Mouse (Mus musculus) right cerebral cortex, adult 18-20 months (tissue): ENCODE measurements around the gene Hivep3.

ENCODE experiments used
- DNase-seq: peaks from one replicate; pipeline ENCODE4 v3.0.0; 2022; ENCODE audit warnings: mixed read lengths

Gene Hivep3

DNA sequence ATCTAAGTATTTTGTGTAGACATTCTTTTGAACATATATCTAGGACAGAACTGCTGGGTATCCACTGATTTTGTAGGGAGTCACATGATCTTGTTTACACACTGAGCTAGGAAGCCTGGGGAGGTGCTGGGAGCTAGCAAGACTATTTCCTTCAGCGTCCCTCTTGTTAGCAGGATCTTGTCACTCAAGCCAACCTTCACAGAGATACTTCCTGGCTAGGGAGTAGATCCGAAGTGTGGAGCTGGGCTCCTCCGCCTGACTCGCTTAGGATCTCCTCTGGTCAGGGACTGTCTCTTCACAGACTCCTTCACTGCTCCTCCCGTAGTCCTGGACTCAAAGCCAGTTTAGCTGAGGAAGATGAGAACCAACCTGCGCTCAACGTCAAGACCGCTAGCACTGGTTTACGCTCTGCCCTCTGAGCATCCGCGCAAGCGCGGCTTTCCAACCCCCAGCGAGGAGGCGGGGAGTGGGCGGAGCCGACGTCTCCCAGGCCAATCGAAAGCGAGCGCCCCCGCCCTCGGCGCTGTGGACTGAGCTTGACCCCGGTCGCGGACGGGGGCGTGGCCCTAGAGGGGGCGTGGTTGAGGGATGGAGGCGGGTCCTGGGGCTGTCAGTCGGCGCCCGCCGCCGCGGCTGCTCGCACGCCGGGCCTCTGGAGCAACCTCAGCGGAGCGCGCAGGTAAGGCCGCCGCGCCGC, at the start of gene Hivep3:
Gene Hivep3, plus strand, starts transcription at position 601 of the 697 bp plus-strand sequence.
- DNase-seq: peak; percentile 100

GRCm38 (mm10) chr4:119685746-119686145, 47.8 kb upstream of the Hivep3 start:
- DNase-seq: no peak

DNA sequence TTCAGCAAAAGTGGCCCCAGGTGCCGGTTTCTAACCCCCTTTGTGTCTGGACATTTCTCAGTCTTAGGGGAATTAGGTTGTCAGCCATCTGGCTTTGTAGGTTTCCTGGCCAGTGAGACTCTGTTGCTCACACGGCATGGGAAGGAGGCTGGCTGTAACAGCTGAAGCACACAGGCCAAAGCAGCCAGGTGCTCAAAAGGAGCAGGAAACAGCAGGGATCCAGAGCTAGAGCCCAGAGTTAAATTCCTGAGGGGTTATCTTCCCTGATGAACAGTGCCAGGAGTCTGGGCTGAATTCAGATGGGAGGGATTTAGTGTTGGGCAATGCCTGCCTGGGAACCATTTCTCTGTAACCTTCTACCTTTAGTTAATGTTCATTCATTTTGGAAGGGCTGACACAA, 35.2 kb upstream of the Hivep3 start:
- DNase-seq: no peak

DNA sequence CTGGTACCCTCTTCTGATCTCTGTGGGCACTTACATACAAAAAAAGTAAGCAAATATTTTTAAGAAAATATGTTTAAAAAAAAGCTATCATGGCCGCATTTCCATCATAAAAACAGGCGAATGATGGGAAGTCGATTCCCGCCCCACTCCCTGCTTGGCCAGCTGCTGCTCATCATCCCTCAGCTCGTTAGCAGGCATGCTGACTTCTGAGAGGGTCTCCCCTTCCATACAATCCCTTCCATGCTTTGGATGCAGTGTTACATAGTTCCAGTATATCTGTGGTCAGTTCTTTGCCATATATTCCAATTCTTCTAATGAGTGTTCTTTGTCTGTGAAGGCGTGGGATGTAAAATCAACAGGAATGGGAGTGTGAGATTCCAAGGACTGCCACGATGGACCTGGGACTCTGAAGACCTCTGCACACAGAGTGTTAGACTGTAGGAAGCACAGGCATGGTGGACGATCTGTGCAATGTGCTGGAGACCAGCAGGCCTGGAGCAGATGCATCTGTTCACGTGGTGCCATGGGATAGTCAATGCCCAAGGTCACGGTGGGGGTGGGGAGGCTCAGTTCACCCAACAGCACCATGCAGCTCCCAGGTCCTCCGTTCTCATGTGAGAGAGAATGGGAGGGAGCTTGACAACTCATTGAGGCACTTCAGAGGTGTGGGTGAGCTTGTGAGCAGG, 32.2 kb upstream of the Hivep3 start:
- DNase-seq: no peak

GRCm38 (mm10) chr4:119703965-119704364, 29.6 kb upstream of the Hivep3 start:
- no peak for DNase-seq

DNA sequence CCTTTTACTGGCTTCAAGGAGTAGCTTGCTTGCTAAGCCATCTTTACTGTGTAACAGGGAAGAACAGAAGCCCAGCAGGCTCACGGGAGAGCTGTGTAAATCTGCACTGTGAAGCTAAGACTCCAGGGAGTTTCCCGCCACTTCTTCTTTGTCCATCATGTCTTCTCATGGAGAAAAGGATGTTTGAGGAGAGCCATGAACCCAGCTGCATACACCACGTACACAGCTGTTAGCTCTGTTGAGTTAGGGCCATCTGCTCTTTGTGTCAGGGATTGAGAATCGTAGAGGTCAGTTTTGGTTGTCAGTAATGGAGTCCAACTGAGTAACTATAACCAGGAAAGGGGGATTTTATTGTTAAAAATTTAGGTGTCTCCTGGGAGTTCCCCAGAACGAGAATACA, 26.3 kb upstream of the Hivep3 start:
- DNase-seq: no peak

DNA sequence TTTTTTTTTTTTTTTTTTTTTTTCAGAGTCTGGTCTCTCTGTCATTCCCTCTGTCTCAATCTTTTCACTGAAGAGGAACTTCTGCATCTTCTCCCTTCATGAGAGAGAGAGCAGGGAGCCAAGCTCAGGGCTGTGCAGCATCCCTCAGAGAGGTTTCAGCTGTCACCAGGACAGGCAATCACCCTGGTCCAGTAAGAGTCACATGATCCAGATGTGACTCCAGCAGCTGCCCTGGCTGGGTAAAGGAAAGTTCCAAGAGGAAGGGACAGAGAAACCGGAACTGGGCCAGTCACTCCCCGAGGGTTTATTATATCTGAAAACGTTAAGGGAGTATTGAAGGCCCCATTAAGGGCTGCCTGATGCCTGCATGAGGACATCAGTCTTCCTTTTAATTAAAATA, 25.8 kb upstream of the Hivep3 start:
- no peak for DNase-seq

DNA sequence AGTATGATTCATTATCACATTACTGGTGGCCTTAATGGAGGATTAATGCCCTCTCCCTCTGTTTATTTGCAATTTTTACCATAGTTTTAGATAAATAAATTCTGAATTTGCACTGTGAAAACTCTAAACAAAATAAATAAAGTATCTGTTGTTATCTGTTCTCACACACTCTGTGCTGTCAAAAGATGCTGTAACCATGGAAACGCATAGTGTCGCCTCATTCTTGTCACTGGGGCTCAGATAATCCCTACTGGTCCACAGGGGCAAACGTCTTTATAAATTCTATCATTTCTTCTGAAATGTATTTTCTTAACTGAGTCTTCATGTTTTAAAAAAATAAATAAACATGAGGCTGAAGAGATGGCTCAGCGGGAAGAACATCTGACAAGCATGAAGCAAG, 23.4 kb upstream of the Hivep3 start:
- no peak for DNase-seq

DNA sequence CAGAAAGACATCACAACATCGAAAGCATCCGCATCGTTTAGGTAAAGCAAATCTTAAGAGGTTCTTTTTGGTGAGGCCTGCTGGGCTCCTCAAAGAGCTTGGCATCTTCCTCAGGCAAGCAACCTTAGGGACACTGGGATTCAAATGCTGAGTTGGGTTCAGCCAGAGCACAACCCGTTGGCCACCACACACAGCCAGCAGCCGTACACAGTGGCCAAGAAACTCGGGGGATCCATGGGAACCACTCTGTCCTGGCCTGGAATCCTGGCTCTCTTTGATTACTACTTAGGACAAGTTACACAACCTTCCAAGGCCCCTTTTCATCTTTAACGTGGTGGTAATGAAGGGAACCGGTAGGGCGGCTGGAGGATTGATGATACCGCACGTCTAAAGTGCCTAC, 16.1 kb upstream of the Hivep3 start:
- DNase-seq: peak; percentile 49

DNA sequence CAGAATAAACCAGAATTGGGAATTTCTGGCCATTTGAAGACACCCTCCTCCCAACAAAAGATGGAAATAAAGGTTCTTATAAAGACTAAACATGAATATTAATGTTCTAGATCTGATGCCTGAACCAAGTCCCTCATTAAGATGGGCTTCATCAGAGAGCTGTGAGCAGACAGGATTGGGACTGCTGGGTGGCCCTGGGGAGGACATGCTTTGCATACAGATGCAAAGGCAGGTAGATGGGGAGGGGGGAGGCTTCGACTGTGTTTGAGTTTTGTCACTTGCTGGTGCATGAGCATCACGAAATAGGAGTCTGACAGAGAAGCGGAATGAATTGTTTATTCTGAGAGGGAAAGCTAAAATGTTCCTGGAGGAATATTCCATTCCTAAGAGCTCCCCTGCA, 12.1 kb upstream of the Hivep3 start:
- no peak for DNase-seq

DNA sequence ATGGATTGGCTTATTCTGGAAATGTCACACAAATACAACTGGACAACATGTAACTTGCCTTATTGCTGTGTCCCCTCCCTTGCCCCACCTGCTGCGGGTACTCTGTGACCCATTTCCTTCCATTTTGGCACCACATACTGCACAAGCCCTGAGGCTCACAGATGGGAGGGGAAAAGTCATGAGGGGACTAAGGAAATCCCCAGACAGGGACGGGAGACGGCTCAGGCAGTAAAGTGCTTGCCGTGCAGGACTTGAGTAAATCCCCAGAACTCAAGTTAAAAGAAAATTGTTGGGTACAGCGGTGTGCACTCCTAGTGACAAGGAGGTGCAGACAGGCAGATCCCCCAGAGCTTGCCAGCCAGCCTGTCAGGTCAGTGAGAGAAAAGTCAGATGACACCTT, 7.5 kb upstream of the Hivep3 start:
- no peak for DNase-seq

- no peak for DNase-seq
Observed at GRCm38 (mm10) chr4:119727871-119728270, 5.7 kb upstream of the Hivep3 start.

- no peak for DNase-seq
Observed at GRCm38 (mm10) chr4:119733942-119734341, 358 bp downstream of the Hivep3 start.

DNA sequence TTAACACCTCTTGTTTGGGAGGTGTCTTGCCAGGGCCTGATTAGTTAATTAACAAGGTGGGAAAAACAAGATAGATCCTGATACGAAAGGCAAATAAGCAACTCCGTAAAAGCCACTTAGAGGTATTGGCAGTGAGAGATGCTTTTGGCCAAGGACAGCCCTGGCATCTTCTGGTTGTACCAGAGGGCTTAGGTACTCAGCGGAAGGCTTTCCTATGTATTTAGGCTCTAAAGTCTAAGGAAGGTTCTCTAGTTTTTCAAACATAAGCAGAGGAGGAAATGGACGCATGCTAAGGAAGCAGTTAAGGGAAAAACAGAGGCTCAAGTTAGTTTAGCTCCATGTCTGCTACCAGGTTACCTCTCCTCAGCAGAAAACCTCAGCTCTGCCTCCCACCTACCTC, 768 bp downstream of the Hivep3 start:
- no peak for DNase-seq

GRCm38 (mm10) chr4:119738641-119739040, 5.1 kb downstream of the Hivep3 start:
- no peak for DNase-seq

- DNase-seq: no peak
Observed at GRCm38 (mm10) chr4:119739301-119740062, 5.9 kb downstream of the Hivep3 start.

DNA sequence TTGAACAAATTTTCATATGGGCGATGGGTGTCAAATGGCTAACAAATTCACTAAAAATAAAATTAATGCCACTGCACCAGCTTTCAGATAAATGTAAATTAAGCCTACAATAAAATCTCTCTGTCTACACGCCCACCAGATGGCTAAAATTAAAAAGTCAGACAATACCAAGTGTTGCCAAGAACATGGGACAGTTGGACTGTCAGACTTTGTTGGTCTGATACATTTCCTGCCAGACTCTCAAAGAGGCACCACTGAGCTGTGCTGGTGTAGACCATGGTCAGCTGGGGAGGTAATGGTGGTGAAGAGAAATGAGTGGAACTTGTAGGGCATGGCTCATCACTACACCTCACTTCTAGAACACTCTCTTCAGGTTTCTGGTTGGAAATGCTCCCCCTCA, 14.8 kb downstream of the Hivep3 start:
- no peak for DNase-seq

- no peak for DNase-seq
Observed at GRCm38 (mm10) chr4:119750157-119750556, 16.6 kb downstream of the Hivep3 start.

GRCm38 (mm10) chr4:119750681-119751211, 17.2 kb downstream of the Hivep3 start:
- DNase-seq: no peak

DNA sequence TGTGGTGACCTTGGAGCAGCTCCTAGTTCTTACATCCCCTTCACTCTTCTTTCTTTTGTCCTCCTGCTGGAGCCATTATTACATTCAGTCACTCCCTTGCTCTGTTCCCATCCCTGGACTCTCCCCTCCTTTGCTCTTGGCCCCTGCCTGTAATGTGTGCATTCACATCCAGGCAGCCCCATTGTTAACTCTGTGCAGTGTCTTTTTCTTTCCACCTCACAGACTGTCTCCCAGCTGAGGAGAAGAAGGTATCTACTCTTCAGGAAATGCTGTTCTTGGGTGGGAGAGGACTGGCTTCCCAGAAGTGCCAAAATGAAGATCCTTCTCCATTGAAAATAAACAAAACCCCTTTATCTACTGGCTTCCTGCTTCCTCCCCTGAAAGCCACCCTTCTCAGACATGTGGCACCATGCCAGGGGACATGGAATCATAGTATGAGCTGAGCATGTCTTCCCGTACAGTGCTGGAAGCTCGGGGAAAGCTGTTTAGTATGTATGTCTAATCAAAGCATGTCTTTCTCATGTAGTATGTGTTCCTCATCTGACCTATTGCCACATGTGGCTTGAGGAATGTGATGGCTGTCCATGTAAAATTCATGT, 17.9 kb downstream of the Hivep3 start:
- no peak for DNase-seq

- DNase-seq: peak; percentile 76
Observed at GRCm38 (mm10) chr4:119759574-119760233, 26.1 kb downstream of the Hivep3 start.

- DNase-seq: no peak
Observed at GRCm38 (mm10) chr4:119760820-119761219, 27.2 kb downstream of the Hivep3 start.
